Mouse (Mus musculus) small intestine, adult 2 months (tissue): ENCODE data around the gene Dpp8. TPM values are rescaled to one million over a fixed set of nuclear protein-coding genes. Genes with fewer than 3 reads are reported as not detected.

Experiments used
- H3K27ac ChIP-seq: fragments of 200-500 bp; 2 replicates; pipeline ENCODE4 v1.5.1; 2012; ENCODE audit warnings: low read depth, low read length, control low read depth, inconsistent platforms; ENCODE audit not compliant: insufficient read depth
- H3K27me3 ChIP-seq: fragments of 200-500 bp; 2 replicates; pipeline ENCODE4 v1.6.1; 2012; ENCODE audit warnings: mild to moderate bottlenecking, moderate library complexity, low read length, inconsistent platforms; ENCODE audit not compliant: control insufficient read depth, insufficient read depth
- H3K36me3 ChIP-seq: fragments of 200-500 bp; 2 replicates; pipeline ENCODE4 v1.6.1; 2012; ENCODE audit warnings: mild to moderate bottlenecking, low read length, control low read depth, inconsistent platforms; ENCODE audit not compliant: control insufficient read depth, insufficient read depth
- H3K4me1 ChIP-seq: fragments of 200-500 bp; 2 replicates; pipeline ENCODE4 v1.6.1; 2012; ENCODE audit warnings: low read length, inconsistent platforms, mixed read lengths; ENCODE audit not compliant: control insufficient read depth, insufficient read depth, insufficient read length
- H3K4me3 ChIP-seq: fragments of 200-500 bp; 2 replicates; pipeline ENCODE4 v1.5.1; 2012; ENCODE audit warnings: low read depth, mild to moderate bottlenecking, control low read depth, inconsistent platforms, low read length, moderate library complexity
- CTCF ChIP-seq: fragments of 200-500 bp; IDR thresholded peaks from 2 replicates; pipeline ENCODE4 v1.5.1; 2012; ENCODE audit warnings: low read depth, mild to moderate bottlenecking, control low read depth, inconsistent platforms, low read length, moderate library complexity, mixed read lengths; ENCODE audit not compliant: insufficient replicate concordance, insufficient read length; ENCODE audit errors: extremely low read depth
- POLR2A ChIP-seq: fragments of 200-500 bp; IDR thresholded peaks from 2 replicates; pipeline ENCODE4 v1.6.1; 2012; ENCODE audit warnings: low read depth, mild to moderate bottlenecking, control low read depth, inconsistent platforms, low read length, moderate library complexity
- WGBS: fragments of 180-500 bp; shearing (Covaris S2); methylation state at CpG from one replicate; pipeline ENCODE4 v1.1.7; 2018; 5-methylcytosine and 5-hydroxymethylcytosine counted together
- polyA plus RNA-seq: library from polyadenylated mRNA; depleted of rRNA; stranded (reverse); fragments of >200 nt; gene quantifications from 2 replicates; pipeline ENCODE4 v1.2.3, GENCODE M21; 2012

Gene Dpp8
- polyA plus RNA-seq, 1 experiment = 21.4 TPM

GRCm38 (mm10) chr9:65001481-65001880 lies 30.7 kb upstream of the Dpp8 start:
- 79% methylated on average over 4 of the region's 4 CpGs for WGBS
- Histone ChIP-seq H3K27me3 (no peaks in the 10 kb centered on the region), H3K36me3 (peaks cover 45% of the 10 kb centered on the region), H3K27ac (no peak overlapping the region), H3K4me3 (no peak overlapping the region), H3K4me1 (no peaks in the 10 kb centered on the region)
- TF ChIP-seq CTCF (no peak), POLR2A (no peak)

DNA sequence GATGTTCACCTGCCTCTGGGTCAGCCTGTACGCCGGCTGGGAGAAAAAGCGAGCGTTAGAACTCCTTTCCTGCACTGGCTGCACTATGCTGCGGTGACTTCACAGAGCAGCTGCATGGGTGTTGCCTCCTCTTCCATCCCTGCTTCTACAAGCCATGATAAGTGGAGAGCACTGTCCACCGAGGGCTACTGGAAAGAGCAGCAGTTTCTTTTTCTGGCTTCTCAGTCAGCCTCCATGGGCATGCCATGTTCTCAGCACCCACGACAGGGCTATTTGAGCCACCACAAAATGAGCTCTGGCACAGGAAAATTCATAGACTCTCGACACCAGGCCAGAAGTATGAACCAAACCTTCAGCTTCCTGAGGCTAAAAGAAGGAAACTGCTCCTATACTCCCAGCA lies 26.5 kb upstream of the Dpp8 start:
- H3K36me3 ChIP-seq = peaks cover 34% of the 10 kb centered on the region
- no peak overlapping the region for H3K4me3 ChIP-seq
- TF ChIP-seq POLR2A (no peak), CTCF (no peak)
- 95% methylated on average over 8 of the region's 8 CpGs for WGBS
- H3K27me3 ChIP-seq = no peaks in the 10 kb centered on the region
- H3K27ac ChIP-seq = no peak overlapping the region
- no peaks in the 10 kb centered on the region for H3K4me1 ChIP-seq

GRCm38 (mm10) chr9:65010632-65011031 lies 21.6 kb upstream of the Dpp8 start:
- Histone ChIP-seq H3K4me1 (no peaks in the 10 kb centered on the region), H3K36me3 (peaks cover 16% of the 10 kb centered on the region), H3K27me3 (no peaks in the 10 kb centered on the region), H3K27ac (no peak overlapping the region), H3K4me3 (no peak overlapping the region)
- WGBS = 69% methylated on average over 8 of the region's 8 CpGs
- TF ChIP-seq CTCF (no peak), POLR2A (no peak)

DNA sequence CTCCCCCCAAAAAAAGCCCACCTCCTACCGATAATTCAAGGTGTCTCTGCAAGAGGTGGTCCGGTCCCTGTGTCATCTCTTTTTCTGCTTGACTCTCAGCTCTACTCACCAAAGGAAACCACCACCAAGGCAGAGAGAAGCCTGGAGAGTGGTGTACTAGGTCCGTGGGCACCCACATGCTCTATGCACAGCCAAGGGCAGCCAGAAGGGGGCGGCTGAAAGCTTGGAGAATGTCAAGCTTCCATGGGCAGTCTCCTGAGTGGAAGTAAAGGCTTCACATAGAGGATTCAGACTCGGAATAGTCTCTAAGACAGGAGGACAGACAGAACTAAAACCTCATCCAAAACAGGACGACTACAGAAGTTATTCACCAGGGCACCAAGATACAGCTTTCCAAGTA lies 20.9 kb upstream of the Dpp8 start:
- no peak overlapping the region for H3K4me3 ChIP-seq
- WGBS = 46% methylated on average over 6 of the region's 6 CpGs
- H3K27me3 ChIP-seq = no peaks in the 10 kb centered on the region
- TF ChIP-seq POLR2A = no peak
- TF ChIP-seq CTCF = peak; percentile 39; the same call in 1 of the 2 replicates
- 0 out of 2 replicates have a peak, but pooled peaks cover 2% of the 10 kb centered on the region for H3K4me1 ChIP-seq
- H3K27ac ChIP-seq = no peak overlapping the region
- peaks cover 11% of the 10 kb centered on the region for H3K36me3 ChIP-seq

- WGBS = 39% methylated on average over 7 of the region's 7 CpGs
Measured at GRCm38 (mm10) chr9:65015461-65016222, 16.6 kb upstream of the Dpp8 start.

DNA sequence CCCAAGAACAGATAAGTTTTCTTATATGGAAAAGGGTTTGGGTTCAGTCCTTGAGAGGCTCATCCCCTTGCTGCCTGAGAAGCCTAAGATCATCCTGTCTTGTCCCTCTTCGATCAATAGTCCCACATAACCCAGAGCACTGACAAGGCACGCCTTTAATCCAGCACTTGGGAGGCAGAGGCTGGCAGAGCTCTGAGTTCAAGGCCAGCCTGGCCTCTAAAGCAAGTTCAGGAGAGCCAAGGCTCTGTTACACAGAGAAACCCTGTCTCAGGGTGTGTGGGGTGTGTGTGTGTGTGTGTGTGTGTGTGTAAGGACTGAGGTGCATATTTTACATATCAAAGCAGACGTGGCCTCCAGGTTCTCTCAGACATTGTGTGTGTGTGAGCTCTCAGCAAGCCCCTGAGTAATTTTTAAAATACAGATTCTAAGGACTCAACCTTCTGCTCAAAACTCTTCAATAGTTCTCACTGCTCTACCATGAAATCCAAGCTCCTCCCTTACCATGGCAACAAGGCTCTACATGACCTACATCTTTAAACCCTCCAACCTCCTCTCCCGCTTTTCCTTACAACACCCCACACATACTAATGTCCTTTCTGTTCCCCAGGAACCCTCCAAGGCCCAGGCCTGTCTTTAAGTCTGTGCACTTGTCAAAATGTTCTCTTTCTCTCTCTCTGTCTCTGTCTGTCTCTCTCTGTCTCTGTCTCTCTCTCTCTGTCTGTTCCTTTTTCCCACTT lies 15.8 kb upstream of the Dpp8 start:
- no peaks in the 10 kb centered on the region for H3K27me3 ChIP-seq
- TF ChIP-seq CTCF (no peak), POLR2A (no peak)

More at GRCm38 (mm10) chr9:65015461-65016222, 16.6 kb upstream of the Dpp8 start:
- Histone ChIP-seq H3K27me3 (no peaks in the 10 kb centered on the region), H3K4me1 (peaks cover 14% of the 10 kb centered on the region), H3K4me3 (no peak overlapping the region), H3K36me3 (no peaks in the 10 kb centered on the region), H3K27ac (no peak overlapping the region)
- TF ChIP-seq CTCF (no peak), POLR2A (no peak)

More for the DNA sequence above, 15.8 kb upstream of the Dpp8 start:
- Histone ChIP-seq H3K27ac (no peak overlapping the region), H3K36me3 (no peaks in the 10 kb centered on the region), H3K4me3 (no peak overlapping the region), H3K4me1 (peaks cover 14% of the 10 kb centered on the region)
- 79% methylated on average over 4 of the region's 4 CpGs for WGBS
